16 mouse cellular contexts compared by ENCODE assay signal in the genomic region with DNA sequence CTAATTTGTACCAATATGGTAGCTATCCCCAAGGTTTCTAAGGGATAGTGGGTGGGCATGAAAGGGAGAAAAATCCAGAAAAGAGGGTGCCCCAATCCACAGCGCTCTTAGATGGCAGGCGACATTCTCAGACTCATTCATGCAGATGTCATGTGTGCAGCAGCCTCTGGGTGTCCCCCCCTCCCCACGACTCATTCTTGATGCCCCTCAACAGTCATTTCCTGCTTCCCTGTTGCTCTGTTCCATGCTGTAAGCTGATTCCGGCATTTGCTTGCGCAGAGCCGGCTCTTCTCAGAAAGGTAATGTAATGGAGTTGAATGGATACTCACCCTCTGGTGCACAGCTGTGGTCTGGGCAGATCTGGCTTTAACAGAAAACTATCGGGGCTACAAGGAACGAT. TPM values are rescaled to one million over a fixed set of nuclear protein-coding genes. Genes with fewer than 3 reads are reported as not detected.
A peak's percentile ranks its signal among the peaks of the same experiment; 100 is the strongest.
DNase-seq lines count a peak whose midpoint lies in the region; ATAC-seq and TF ChIP-seq lines count a peak whose summit lies in the region.
"Had no signal": no experiment of that assay in that cellular context is flagged by ENCODE, and none has a peak within 500 bp of the region (broad histone marks: within the 10 kb centered on the region; RNA-seq: fewer than 3 reads in every experiment).

No protein-coding gene starts in this region.

- peak; percentile 11 for DNase-seq in forebrain, embryonic 14.5 days (ENCODE audit: low spot score)
- DNase-seq in liver, postnatal 0 days: no peak
- DNase-seq in liver, embryonic 11.5 days (ENCODE audit: low spot score): no peak
- peak; percentile 36 for DNase-seq in ZHBTc4 (ENCODE audit: low read depth, low spot score)
- DNase-seq in limb, embryonic 14.5 days (ENCODE audit: low spot score): peak; percentile 29
- DNase-seq in cerebellum, adult 18-20 months: no peak
- DNase-seq: cerebellum, adult 2 months; gastrocnemius, postnatal 10 days; kidney, postnatal 10 days had no signal

- ATAC-seq in forebrain, embryonic 14.5 days: no peak
- ATAC-seq in forebrain, embryonic 15.5 days (replicated peaks): no peak
- no peak for ATAC-seq in liver, postnatal 0 days
- ATAC-seq in liver, embryonic 11.5 days (replicated peaks; ENCODE audit: low FRiP score): no peak
- ATAC-seq in limb, embryonic 14.5 days (ENCODE audit: low FRiP score, low read depth): no peak
- no peak for ATAC-seq in cerebellum, adult (ENCODE audit: insufficient number of reproducible peaks, low FRiP score, low TSS enrichment)
- ATAC-seq: activated CD4-positive, CD25-positive, alpha-beta regulatory T cell, adult 4 months; forebrain, embryonic 13.5 days had no signal

- TF ChIP-seq CTCF in liver, postnatal 0 days (IDR thresholded peaks at IDR 0.05; ENCODE audit: low read depth): peak; percentile 34

- WGBS in forebrain, embryonic 14.5 days: 72% methylated on average over 8 of the region's 8 CpGs
- WGBS in forebrain, embryonic 15.5 days: 76% methylated on average over 8 of the region's 8 CpGs
- WGBS in liver, postnatal 0 days (ENCODE audit: insufficient replicate concordance): 82% methylated on average over 8 of the region's 8 CpGs
- 73% methylated on average over 8 of the region's 8 CpGs for WGBS in liver, embryonic 11.5 days
- 55% methylated on average over 8 of the region's 8 CpGs for WGBS in limb, embryonic 14.5 days

- no peak overlapping the region for H3K27ac ChIP-seq in forebrain, embryonic 14.5 days (ENCODE audit: low read depth, low read length)
- H3K27ac ChIP-seq in forebrain, embryonic 15.5 days (replicated peaks): no peak overlapping the region
- H3K27ac ChIP-seq in liver, postnatal 0 days (ENCODE audit: low read depth): no peak overlapping the region
- no peak overlapping the region for H3K27ac ChIP-seq in liver, embryonic 11.5 days (ENCODE audit: low read depth, low read length)
- H3K27ac ChIP-seq in limb, embryonic 14.5 days (replicated peaks; ENCODE audit: low read depth, low read length): no peak overlapping the region
- H3K27ac ChIP-seq: embryonic facial prominence, embryonic 13.5 days; forebrain, embryonic 13.5 days; limb, embryonic 13.5 days; macrophage had no signal

- H3K4me1 ChIP-seq in forebrain, embryonic 14.5 days (ENCODE audit: control insufficient read depth, insufficient read depth, low read length): peaks cover 3% of the 10 kb centered on the region
- H3K4me1 ChIP-seq in forebrain, embryonic 15.5 days: peaks cover 10% of the 10 kb centered on the region; the same call in 1 of the 2 replicates
- no peaks in the 10 kb centered on the region for H3K4me1 ChIP-seq in liver, postnatal 0 days (ENCODE audit: insufficient read depth)
- H3K4me1 ChIP-seq in liver, embryonic 11.5 days (replicated peaks; ENCODE audit: control insufficient read depth, insufficient read depth, low read length): no peaks in the 10 kb centered on the region
- H3K4me1 ChIP-seq in limb, embryonic 14.5 days (ENCODE audit: control insufficient read depth, insufficient read depth, low read length): no peaks in the 10 kb centered on the region

- H3K36me3 ChIP-seq in forebrain, embryonic 14.5 days (ENCODE audit: control insufficient read depth, insufficient read depth, low read length): no peaks in the 10 kb centered on the region
- no peaks in the 10 kb centered on the region for H3K36me3 ChIP-seq in forebrain, embryonic 15.5 days
- peaks cover 16% of the 10 kb centered on the region for H3K36me3 ChIP-seq in liver, postnatal 0 days (replicated peaks; ENCODE audit: insufficient read depth, low read length)
- 0 out of 2 replicates have a peak, but pooled peaks cover 5% of the 10 kb centered on the region for H3K36me3 ChIP-seq in liver, embryonic 11.5 days (ENCODE audit: control insufficient read depth, insufficient read depth, low read length)
- peaks cover 9% of the 10 kb centered on the region for H3K36me3 ChIP-seq in limb, embryonic 14.5 days (ENCODE audit: control insufficient read depth, insufficient read depth, low read length)

- no peaks in the 10 kb centered on the region for H3K9me3 ChIP-seq in forebrain, embryonic 14.5 days (replicated peaks; ENCODE audit: control insufficient read depth, low read length)
- no peaks in the 10 kb centered on the region for H3K9me3 ChIP-seq in forebrain, embryonic 15.5 days
- H3K9me3 ChIP-seq in liver, postnatal 0 days (ENCODE audit: low read length): no peaks in the 10 kb centered on the region
- no peaks in the 10 kb centered on the region for H3K9me3 ChIP-seq in liver, embryonic 11.5 days (ENCODE audit: control insufficient read depth, low read length)
- H3K9me3 ChIP-seq in limb, embryonic 14.5 days (ENCODE audit: control insufficient read depth, low read length): no peaks in the 10 kb centered on the region
- H3K9me3 ChIP-seq: embryonic facial prominence, embryonic 13.5 days; forebrain, embryonic 13.5 days; limb, embryonic 13.5 days had no signal

- no peak for TF ChIP-seq POLR2A in limb, embryonic 14.5 days (IDR thresholded peaks at IDR 0.05; ENCODE audit: borderline replicate concordance, extremely low read depth, insufficient read depth, insufficient read length)

- no peak overlapping the region for H3K9ac ChIP-seq in forebrain, embryonic 14.5 days (ENCODE audit: low read length)
- H3K9ac ChIP-seq in forebrain, embryonic 15.5 days (replicated peaks): no peak overlapping the region
- H3K9ac ChIP-seq in liver, postnatal 0 days (replicated peaks): no peak overlapping the region
- H3K9ac ChIP-seq in liver, embryonic 11.5 days (ENCODE audit: low read depth, low read length): no peak overlapping the region
- H3K9ac ChIP-seq in limb, embryonic 14.5 days (ENCODE audit: low read depth, low read length, severe bottlenecking): no peak overlapping the region
- H3K9ac ChIP-seq: embryonic facial prominence, embryonic 13.5 days; forebrain, embryonic 13.5 days; limb, embryonic 13.5 days had no signal

- no peak for TF ChIP-seq EP300 in liver, postnatal 0 days (IDR thresholded peaks at IDR 0.05; ENCODE audit: low read depth)

- no peak overlapping the region for H3K4me2 ChIP-seq in forebrain, embryonic 14.5 days (ENCODE audit: low read length)
- no peak overlapping the region for H3K4me2 ChIP-seq in forebrain, embryonic 15.5 days (replicated peaks)
- no peak overlapping the region for H3K4me2 ChIP-seq in liver, postnatal 0 days (ENCODE audit: low read depth, low read length)
- no peak overlapping the region for H3K4me2 ChIP-seq in liver, embryonic 11.5 days
- no peak overlapping the region for H3K4me2 ChIP-seq in limb, embryonic 14.5 days (replicated peaks; ENCODE audit: low read depth, low read length, severe bottlenecking)
- H3K4me2 ChIP-seq: embryonic facial prominence, embryonic 13.5 days; forebrain, embryonic 13.5 days; limb, embryonic 13.5 days had no signal

- H3K27me3 ChIP-seq in forebrain, embryonic 14.5 days (replicated peaks; ENCODE audit: control insufficient read depth, insufficient read depth, low read length): no peaks in the 10 kb centered on the region
- H3K27me3 ChIP-seq in forebrain, embryonic 15.5 days: no peaks in the 10 kb centered on the region
- H3K27me3 ChIP-seq in liver, postnatal 0 days (ENCODE audit: insufficient read depth, low read length): no peaks in the 10 kb centered on the region
- H3K27me3 ChIP-seq in liver, embryonic 11.5 days (replicated peaks; ENCODE audit: control insufficient read depth, insufficient read depth, low read length): no peaks in the 10 kb centered on the region
- no peaks in the 10 kb centered on the region for H3K27me3 ChIP-seq in limb, embryonic 14.5 days (ENCODE audit: control insufficient read depth, insufficient read depth, low read length)
- H3K27me3 ChIP-seq: embryonic facial prominence, embryonic 13.5 days; forebrain, embryonic 13.5 days; limb, embryonic 13.5 days had no signal

- no peak overlapping the region for H3K4me3 ChIP-seq in forebrain, embryonic 14.5 days (ENCODE audit: low read depth, low read length)
- no peak overlapping the region for H3K4me3 ChIP-seq in forebrain, embryonic 15.5 days
- no peak overlapping the region for H3K4me3 ChIP-seq in liver, postnatal 0 days (ENCODE audit: low read depth, low read length)
- no peak overlapping the region for H3K4me3 ChIP-seq in liver, embryonic 11.5 days (ENCODE audit: low read depth, low read length)
- H3K4me3 ChIP-seq in limb, embryonic 14.5 days (replicated peaks; ENCODE audit: low read length): no peak overlapping the region
- H3K4me3 ChIP-seq: embryonic facial prominence, embryonic 13.5 days; forebrain, embryonic 13.5 days; limb, embryonic 13.5 days had no signal

RNA-seq across cellular contexts. Expression of gene Plekhs1, which starts 31.1 kb away (rescaled TPM):
- 0.28 TPM in 1 of 2 replicates, not detected in the other for polyA plus RNA-seq in forebrain, embryonic 14.5 days (2014; fragmentation: Nextera tagmentation; extraction: Ambion mirVana)
- polyA plus RNA-seq in forebrain, embryonic 15.5 days (2015; fragmentation: Nextera tagmentation; extraction: Ambion mirVana): 0.17 TPM in 1 of 2 replicates, not detected in the other
- not detected in 2 replicates for polyA plus RNA-seq in liver, postnatal 0 days (2015; fragmentation: Nextera tagmentation; extraction: Ambion mirVana)
- polyA plus RNA-seq in liver, embryonic 11.5 days (2014; fragmentation: Nextera tagmentation; extraction: Ambion mirVana): not detected in 2 replicates
- polyA plus RNA-seq in limb, embryonic 14.5 days (2012; rRNA removed): 0.24 and 0.26 TPM in 2 replicates
- polyA plus RNA-seq in limb, embryonic 14.5 days (2014; fragmentation: Nextera tagmentation; extraction: Ambion mirVana): 0.37 TPM in 1 of 2 replicates, not detected in the other
- polyA plus RNA-seq: macrophage had no signal

RNA-seq across cellular contexts. Expression of gene Casp7, which starts 33.4 kb away (rescaled TPM):
- polyA plus RNA-seq in forebrain, embryonic 14.5 days (2014; fragmentation: Nextera tagmentation; extraction: Ambion mirVana): 13.1 and 17.4 TPM in 2 replicates
- 14.7 TPM in 2 replicates for polyA plus RNA-seq in forebrain, embryonic 15.5 days (2015; fragmentation: Nextera tagmentation; extraction: Ambion mirVana)
- polyA plus RNA-seq in liver, postnatal 0 days (2015; fragmentation: Nextera tagmentation; extraction: Ambion mirVana): 9.8 and 10.1 TPM in 2 replicates
- 23.9 and 26.4 TPM in 2 replicates for polyA plus RNA-seq in liver, embryonic 11.5 days (2014; fragmentation: Nextera tagmentation; extraction: Ambion mirVana)
- 18.6 and 21.6 TPM in 2 replicates for polyA plus RNA-seq in limb, embryonic 14.5 days (2012; rRNA removed)
- 23.7 and 25.1 TPM in 2 replicates for polyA plus RNA-seq in limb, embryonic 14.5 days (2014; fragmentation: Nextera tagmentation; extraction: Ambion mirVana)

RNA-seq across cellular contexts. Expression of gene Nrap, which starts 40.5 kb away (rescaled TPM):
- polyA plus RNA-seq in forebrain, embryonic 14.5 days (2014; fragmentation: Nextera tagmentation; extraction: Ambion mirVana): 0.14 and 0.55 TPM in 2 replicates
- polyA plus RNA-seq in forebrain, embryonic 15.5 days (2015; fragmentation: Nextera tagmentation; extraction: Ambion mirVana): 0.41 and 0.45 TPM in 2 replicates
- polyA plus RNA-seq in liver, postnatal 0 days (2015; fragmentation: Nextera tagmentation; extraction: Ambion mirVana): 0.16 and 0.47 TPM in 2 replicates
- 0.09 and 0.14 TPM in 2 replicates for polyA plus RNA-seq in liver, embryonic 11.5 days (2014; fragmentation: Nextera tagmentation; extraction: Ambion mirVana)
- polyA plus RNA-seq in limb, embryonic 14.5 days (2012; rRNA removed): 2.3 and 2.8 TPM in 2 replicates
- polyA plus RNA-seq in limb, embryonic 14.5 days (2014; fragmentation: Nextera tagmentation; extraction: Ambion mirVana): 1.6 and 2.1 TPM in 2 replicates
- polyA plus RNA-seq: activated CD4-positive, CD25-positive, alpha-beta regulatory T cell, adult 4 months had no signal

Comparison
In these comparisons a context has a peak if more than half of its experiments do, and no peak if none do; other contexts are left out.
1. DNase-seq: peak in forebrain, embryonic 14.5 days (single experiment), ZHBTc4 (single experiment) and limb, embryonic 14.5 days (single experiment); none in liver, postnatal 0 days (single experiment), liver, embryonic 11.5 days (single experiment) and cerebellum, adult 18-20 months (0 of 2).